Mouse (Mus musculus) hindbrain, postnatal 0 days (tissue): ENCODE measurements around the gene Gatad2a. TPM values are rescaled to one million over a fixed set of nuclear protein-coding genes. Genes with fewer than 3 reads are reported as not detected.
"Not testable (repeated sequence)": the region's sequence is repeated elsewhere in the genome, so short reads cannot be mapped to it uniquely, and the experiment has no call there.

Experiments used
- ATAC-seq: fragments of 200-750 bp; cut with Nextera tagmentation; 2 replicates; pipeline ENCODE4 v1.8.0; 2017; ENCODE audit warnings: mild to moderate bottlenecking, moderate TSS enrichment, moderate library complexity
- DNase-seq: peaks from one replicate; pipeline ENCODE4 v3.0.0-alpha.2; 2015; ENCODE audit warnings: low spot score
- H3K27ac ChIP-seq: fragments of 300-500 bp; sonication (generic); 2 replicates; pipeline ENCODE4 v1.5.1; 2014; ENCODE audit warnings: mild to moderate bottlenecking
- H3K27me3 ChIP-seq: fragments of 300-500 bp; sonication (generic); 2 replicates; pipeline ENCODE4 v1.6.1; 2014; ENCODE audit warnings: low read length, mixed read lengths; ENCODE audit not compliant: insufficient read depth
- H3K36me3 ChIP-seq: fragments of 300-500 bp; sonication (generic); 2 replicates; pipeline ENCODE4 v1.6.1; 2014; ENCODE audit warnings: low read length, mixed read lengths; ENCODE audit not compliant: insufficient read depth
- H3K4me1 ChIP-seq: fragments of 300-500 bp; sonication (generic); 2 replicates; pipeline ENCODE4 v1.6.1; 2014; ENCODE audit warnings: antibody characterized with exemption, low read length, mixed read lengths; ENCODE audit not compliant: insufficient read depth
- H3K4me2 ChIP-seq: fragments of 300-500 bp; sonication (generic); 2 replicates; pipeline ENCODE4 v1.6.1; 2014; ENCODE audit warnings: low read depth, mild to moderate bottlenecking, low read length, moderate library complexity, mixed read lengths
- H3K4me3 ChIP-seq: fragments of 300-500 bp; sonication (generic); 2 replicates; pipeline ENCODE4 v1.5.1; 2014; ENCODE audit warnings: low read length
- H3K9ac ChIP-seq: fragments of 300-500 bp; sonication (generic); replicated peaks from 2 replicates; pipeline ENCODE4 v1.6.1; 2014; ENCODE audit warnings: mild to moderate bottlenecking, low read length, moderate library complexity, mixed read lengths
- H3K9me3 ChIP-seq: fragments of 300-500 bp; sonication (generic); 2 replicates; pipeline ENCODE4 v1.6.1; 2016; ENCODE audit warnings: low read length, mixed read lengths
- CTCF ChIP-seq: IDR thresholded peaks from 2 replicates; pipeline ENCODE4 v1.5.1; 2016; ENCODE audit warnings: antibody characterized with exemption, control low read depth, low read depth
- WGBS: fragments of 180-500 bp; shearing (Covaris S2); extraction: QIAGEN DNeasy Blood & Tissue Kit; methylation state at CpG from one replicate; pipeline ENCODE4 v1.1.7; 2014; 5-methylcytosine and 5-hydroxymethylcytosine counted together
- polyA plus RNA-seq: library from polyadenylated mRNA; unstranded; fragments of >200 nt; fragmentation: Nextera tagmentation; extraction: Ambion mirVana; gene quantifications from 2 replicates; pipeline ENCODE4 v1.2.1, GENCODE M21; 2015
- total RNA-seq: library from RNA; depleted of rRNA; stranded (reverse); fragments of >200 nt; gene quantifications from 2 replicates; pipeline ENCODE4 v1.2.3, GENCODE M21; 2014

Gatad2a gene
- total and polyA plus RNA-seq, 2 experiments from 2014 or later = 23.4 to 38.4 TPM

- no peak for TF ChIP-seq CTCF
- no peak overlapping the region for H3K9ac ChIP-seq
- 98% methylated on average over 2 of the region's 2 CpGs for WGBS
- no peak for DNase-seq
- H3K4me2 ChIP-seq = no peak overlapping the region
- H3K27ac ChIP-seq = no peak overlapping the region
- H3K4me1 ChIP-seq = no peaks in the 10 kb centered on the region
- H3K4me3 ChIP-seq = no peak overlapping the region
- peaks cover 89% of the 10 kb centered on the region for H3K36me3 ChIP-seq
- no peaks in the 10 kb centered on the region for H3K9me3 ChIP-seq
- ATAC-seq = no peak
- no peaks in the 10 kb centered on the region for H3K27me3 ChIP-seq
These were observed 30.0 kb upstream of the Gatad2a start for GRCm38 (mm10) chr8:70026151-70026550.

GRCm38 (mm10) chr8:70023596-70023995 is 27.4 kb upstream of the Gatad2a start:
- H3K27me3 ChIP-seq = no peaks in the 10 kb centered on the region
- H3K9me3 ChIP-seq = no peaks in the 10 kb centered on the region
- no peak overlapping the region for H3K4me3 ChIP-seq
- 70% methylated on average over 8 of the region's 8 CpGs for WGBS
- ATAC-seq (no peak), DNase-seq (no peak)
- H3K4me2 ChIP-seq = no peak overlapping the region
- no peak for TF ChIP-seq CTCF
- no peak overlapping the region for H3K27ac ChIP-seq
- peaks cover 97% of the 10 kb centered on the region for H3K36me3 ChIP-seq
- no peaks in the 10 kb centered on the region for H3K4me1 ChIP-seq
- no peak overlapping the region for H3K9ac ChIP-seq

GRCm38 (mm10) chr8:70015017-70015416 is 18.8 kb upstream of the Gatad2a start:
- 78% methylated on average over 1 of the region's 1 CpGs for WGBS
- Histone ChIP-seq H3K9ac (no peak overlapping the region), H3K4me1 (no peaks in the 10 kb centered on the region), H3K27ac (no peak overlapping the region), H3K4me2 (no peak overlapping the region), H3K4me3 (no peak overlapping the region), H3K27me3 (no peaks in the 10 kb centered on the region), H3K9me3 (no peaks in the 10 kb centered on the region), H3K36me3 (peaks cover 21% of the 10 kb centered on the region)
- 0 out of 2 replicates have a peak, but pooled peaks have one; percentile 5 for TF ChIP-seq CTCF
- DNase-seq (no peak), ATAC-seq (no peak)

GRCm38 (mm10) chr8:70012763-70013162 is 16.6 kb upstream of the Gatad2a start:
- 90% methylated on average over 1 of the region's 1 CpGs for WGBS
- no peak for TF ChIP-seq CTCF
- Histone ChIP-seq H3K27me3 (no peaks in the 10 kb centered on the region), H3K4me1 (no peaks in the 10 kb centered on the region), H3K4me2 (no peak overlapping the region), H3K4me3 (no peak overlapping the region), H3K36me3 (peaks cover 6% of the 10 kb centered on the region), H3K9ac (no peak overlapping the region), H3K9me3 (no peaks in the 10 kb centered on the region), H3K27ac (no peak overlapping the region)
- DNase-seq (no peak), ATAC-seq (peak; percentile 34; the same call in 1 of the 2 replicates)

- H3K27ac ChIP-seq = no peak overlapping the region
- H3K4me1 ChIP-seq = no peaks in the 10 kb centered on the region
- peaks cover 6% of the 10 kb centered on the region; the same call in 1 of the 2 replicates for H3K36me3 ChIP-seq
- ATAC-seq = peak; percentile 57; the same call in 1 of the 2 replicates
- no peaks in the 10 kb centered on the region for H3K9me3 ChIP-seq
- H3K27me3 ChIP-seq = no peaks in the 10 kb centered on the region
- 77% methylated on average over 3 of the region's 3 CpGs for WGBS
- no peak for DNase-seq
- no peak overlapping the region for H3K4me2 ChIP-seq
- H3K4me3 ChIP-seq = no peak overlapping the region
- no peak for TF ChIP-seq CTCF
- no peak overlapping the region for H3K9ac ChIP-seq
These were observed 16.2 kb upstream of the Gatad2a start for GRCm38 (mm10) chr8:70012350-70012749.

- H3K9ac ChIP-seq, H3K27me3 ChIP-seq, H3K9me3 ChIP-seq, H3K36me3 ChIP-seq, ATAC-seq, H3K4me1 ChIP-seq, H3K27ac ChIP-seq, H3K4me3 ChIP-seq, DNase-seq, H3K4me2 ChIP-seq: not testable (repeated sequence)
- WGBS = 89% methylated on average over 14 of the region's 14 CpGs
These were observed 14.6 kb upstream of the Gatad2a start for GRCm38 (mm10) chr8:70010796-70011195.

GRCm38 (mm10) chr8:70005178-70005577 is 9.0 kb upstream of the Gatad2a start:
- no peak for TF ChIP-seq CTCF
- ATAC-seq (no peak), DNase-seq (no peak)
- Histone ChIP-seq H3K4me2 (no peak overlapping the region), H3K9me3 (no peaks in the 10 kb centered on the region), H3K27me3 (no peaks in the 10 kb centered on the region), H3K4me3 (no peak overlapping the region), H3K27ac (no peak overlapping the region), H3K9ac (no peak overlapping the region), H3K4me1 (no peaks in the 10 kb centered on the region), H3K36me3 (no peaks in the 10 kb centered on the region)
- WGBS = 39% methylated on average over 2 of the region's 2 CpGs
